Mouse (Mus musculus): ENCODE data around the gene Fbxo3. TPM values are rescaled to one million over a fixed set of nuclear protein-coding genes. Genes with fewer than 3 reads are reported as not detected.

Gene Fbxo3
- polyA plus RNA-seq (2012; ENCODE audit: low replicate concordance) = 4.7 and 19.1 TPM in 2 replicates

DNA sequence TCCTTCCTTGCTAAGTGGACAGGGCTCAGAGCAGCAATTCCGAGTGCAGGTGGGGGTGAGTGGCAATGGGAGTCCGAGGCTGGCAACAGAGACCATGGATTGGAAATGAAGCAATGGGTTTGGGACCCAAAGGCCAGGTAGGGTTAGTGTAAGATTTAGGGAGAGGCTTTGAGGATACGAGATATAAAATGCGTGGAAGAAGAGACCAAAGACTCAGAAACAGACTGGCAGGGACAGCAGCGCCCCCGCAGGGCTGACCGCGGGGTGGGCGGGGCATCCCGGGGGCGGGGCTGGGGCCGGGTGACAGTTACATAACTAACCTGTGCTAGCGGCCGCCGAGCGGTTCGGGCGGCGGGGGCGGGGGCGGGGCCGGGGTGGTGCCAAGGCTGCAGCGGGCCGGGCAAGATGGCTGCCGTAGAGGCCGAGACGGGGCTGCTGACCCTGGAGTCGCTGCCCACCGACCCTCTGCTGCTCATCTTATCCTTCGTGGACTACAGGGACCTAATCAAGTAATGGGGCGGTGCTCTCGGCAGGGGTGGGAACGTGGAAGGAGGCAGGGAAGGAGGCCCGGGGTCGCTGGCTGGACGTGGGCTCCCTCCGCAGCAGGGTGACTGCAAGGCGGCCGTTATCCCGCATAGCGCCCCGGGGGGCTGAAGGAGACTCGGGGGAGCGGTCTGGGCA lies at the start of gene Fbxo3:
Fbxo3 (plus strand) TSS at position 264 of the 681 bp plus-strand sequence.

GRCm38 (mm10) chr2:104028139-104028723 lies 710 bp downstream of the Fbxo3 start, which contains the start of gene 4931422A03Rik:
Gene 4931422A03Rik (minus strand): TSS chr2:104028361.

DNA sequence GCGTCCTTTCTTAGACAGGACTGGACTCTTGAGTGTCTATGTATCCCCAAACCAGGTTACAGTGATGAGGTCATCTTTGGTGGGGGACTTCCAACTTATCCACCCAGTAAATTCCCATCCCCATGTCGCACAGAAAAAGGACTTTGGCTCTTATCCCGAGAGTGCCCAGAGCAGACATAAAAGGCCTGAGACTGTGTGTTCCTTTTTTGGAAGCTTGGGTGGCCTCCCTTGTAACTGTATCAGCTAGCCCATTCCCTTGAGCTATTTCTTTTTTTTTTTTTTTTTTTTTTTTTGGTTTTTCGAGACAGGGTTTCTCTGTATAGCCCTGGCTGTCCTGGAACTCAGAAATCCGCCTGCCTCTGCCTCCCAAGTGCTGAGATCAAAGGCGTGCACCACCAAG lies 38.0 kb downstream of the Fbxo3 start, which contains the start of gene Gm10912:
Gm10912 (plus strand) TSS at position 301 of the 400 bp plus-strand sequence.

DNA sequence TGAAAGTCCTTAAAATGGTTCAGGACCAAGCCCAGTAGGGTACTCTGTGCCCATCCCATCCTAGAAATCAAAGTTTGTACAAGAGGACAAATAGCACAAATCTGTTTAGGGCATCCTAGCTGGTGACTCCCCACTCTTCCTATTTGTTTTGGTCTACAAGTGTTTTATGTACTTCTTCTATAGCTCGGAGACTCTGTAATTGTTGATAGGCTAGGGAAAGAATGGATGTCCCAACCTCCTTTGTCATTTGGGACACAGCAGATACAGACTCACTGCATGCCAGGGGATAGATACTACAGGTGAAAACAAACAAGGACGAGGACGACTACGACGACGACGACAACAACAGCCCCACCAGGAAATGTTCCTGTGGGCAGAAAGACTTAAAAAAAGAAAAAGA lies 40.9 kb downstream of the Fbxo3 start, which contains the start of gene Gm10799:
Gm10799 (minus strand) TSS at position 101 of the 400 bp plus-strand sequence.

DNA sequence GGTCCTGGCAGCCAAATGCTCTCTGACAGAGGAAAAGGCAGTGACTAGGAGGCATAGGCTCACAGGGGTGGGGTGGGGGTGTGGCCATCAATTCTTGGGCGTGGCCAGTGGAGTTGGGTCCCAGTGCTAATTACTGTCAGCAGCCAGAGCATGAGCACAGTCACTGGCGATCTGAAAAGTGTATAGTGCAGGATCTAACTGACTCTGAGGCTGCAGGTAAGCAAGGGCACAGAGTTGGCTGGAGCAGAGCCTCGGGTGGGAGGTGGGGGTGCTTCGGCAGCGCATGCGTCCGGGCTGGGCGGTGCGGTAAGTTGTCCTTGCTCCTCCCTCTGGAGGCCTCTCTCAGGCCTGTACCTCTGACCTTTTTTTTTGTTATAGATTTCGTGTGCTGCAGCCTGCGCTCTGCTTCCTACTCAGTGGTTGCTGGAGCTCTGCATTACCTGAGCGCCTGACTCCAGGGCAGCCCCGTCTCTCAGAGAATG lies 42.2 kb downstream of the Fbxo3 start, which contains the start of gene Cd59b:
Cd59b (plus strand) TSS at position 146 of the 482 bp plus-strand sequence.

GRCm38 (mm10) chr2:104095741-104096213 lies 68.3 kb downstream of the Fbxo3 start, which contains the start of gene Cd59a:
Gene Cd59a (plus strand): TSS chr2:104095801.

Other genes starting within 250 kb of the Fbxo3 start
- 215 and 315 TPM in 2 replicates for gene Caprin1, start 230.1 kb upstream of the Fbxo3 start, polyA plus RNA-seq (2012; ENCODE audit: low replicate concordance)
- gene Lmo2, start 69.7 kb upstream of the Fbxo3 start, polyA plus RNA-seq (2012; ENCODE audit: low replicate concordance) = 395 and 1,107 TPM in 2 replicates
- not detected in 2 replicates for gene 4931422A03Rik, start 640 bp downstream of the Fbxo3 start, polyA plus RNA-seq (2012; ENCODE audit: low replicate concordance)
- gene Gm10912, start 38.1 kb downstream of the Fbxo3 start, polyA plus RNA-seq (2012; ENCODE audit: low replicate concordance) = 0.51 TPM in 1 of 2 replicates, not detected in the other
- gene Gm10799, start 40.8 kb downstream of the Fbxo3 start, polyA plus RNA-seq (2012; ENCODE audit: low replicate concordance) = not detected in 2 replicates
- gene Cd59b, start 42.1 kb downstream of the Fbxo3 start, polyA plus RNA-seq (2012; ENCODE audit: low replicate concordance) = 0.53 TPM in 1 of 2 replicates, not detected in the other
- gene Cd59a, start 68.1 kb downstream of the Fbxo3 start, polyA plus RNA-seq (2012; ENCODE audit: low replicate concordance) = 3.0 and 3.9 TPM in 2 replicates
- 0.84 TPM in 1 of 2 replicates, not detected in the other for gene A930018P22Rik, start 95.0 kb downstream of the Fbxo3 start, polyA plus RNA-seq (2012; ENCODE audit: low replicate concordance)

Measured in leukemia stem cell, adult 10-12 weeks (primary cell).